Mouse (Mus musculus): ENCODE measurements at regions not wholly inside any gene's neighbourhood (a gene's known extent, or its start where the extent isn't known, plus 50 kb on each side); places are given as distances from the start of the nearest gene placed in this dataset.

DNA sequence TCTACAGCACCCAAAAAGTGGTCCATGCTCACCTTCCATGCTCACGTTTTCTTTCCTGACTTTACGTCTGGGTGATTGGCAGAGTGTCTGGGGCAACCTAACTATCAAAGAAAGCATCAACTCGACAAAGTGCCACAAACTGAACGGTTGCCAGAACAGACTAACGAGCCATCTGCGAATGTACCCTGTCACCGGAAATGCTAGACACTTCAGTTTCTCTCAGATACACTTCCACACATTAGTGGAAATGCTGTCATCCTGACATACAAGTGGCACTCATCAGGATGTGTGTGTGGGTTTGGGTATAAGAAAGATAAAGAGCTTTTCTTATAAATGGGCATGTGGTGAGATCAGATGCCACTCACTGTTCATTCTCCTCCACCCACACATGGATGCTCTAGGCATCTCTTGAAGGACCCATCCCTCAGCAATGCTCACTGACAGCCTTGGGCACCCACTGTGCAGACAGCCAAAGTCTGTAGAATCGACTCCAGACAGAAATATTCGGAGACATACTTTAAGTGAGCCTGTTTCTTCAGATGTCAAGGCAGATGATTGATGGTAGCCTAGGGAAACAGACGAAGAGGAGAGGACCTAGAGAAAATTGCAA is 244.8 kb downstream of the Efnb2 start:
- no peak for TF ChIP-seq CTCF (IDR thresholded peaks at IDR 0.05; ENCODE audit: control insufficient read depth, insufficient read depth, insufficient read length)
- TF ChIP-seq USF1 (IDR thresholded peaks at IDR 0.05; ENCODE audit: low read depth) = no peak
- no peak for TF ChIP-seq MAX (IDR thresholded peaks at IDR 0.05)
- no peak for TF ChIP-seq MYOD1 (IDR thresholded peaks at IDR 0.05; ENCODE audit: control insufficient read depth, insufficient read length, low read depth)
- TF ChIP-seq CEBPB (IDR thresholded peaks at IDR 0.05; ENCODE audit: low read depth) = no peak

Measured in C2C12 (cell line).